Mouse (Mus musculus): ENCODE measurements at regions not wholly inside any gene's neighbourhood (a gene's known extent, or its start where the extent isn't known, plus 50 kb on each side); places are given as distances from the start of the nearest gene placed in this dataset.
A peak's percentile ranks its signal among the peaks of the same experiment; 100 is the strongest.

GRCm38 (mm10) chr15:53399663-53400553 is 484.8 kb upstream of the Gm7489 start:
- intact Hi-C loops (cut with DNase I): no loop called here
- no peak for DNase-seq
- no peak for TF ChIP-seq CTCF (IDR thresholded peaks at IDR 0.05)
- Histone ChIP-seq H3K27ac (peak overlapping the region; percentile 31; the same call in 1 of the 2 replicates), H3K4me3 (no peak overlapping the region)

- Histone ChIP-seq H3K27ac (no peak overlapping the region), H3K4me3 (no peak overlapping the region)
- intact Hi-C loops (cut with DNase I): no loop called here
- no peak for TF ChIP-seq CTCF (IDR thresholded peaks at IDR 0.05)
- DNase-seq: no peak
Measured at GRCm38 (mm10) chr15:53400554-53400846, 484.2 kb upstream of the Gm7489 start.

Measured in gastrocnemius, adult 2 months (tissue).